Mouse (Mus musculus): Measurements from ENCODE around the gene Dysf. TPM values are rescaled to one million over a fixed set of nuclear protein-coding genes. Genes with fewer than 3 reads are reported as not detected.
"Not testable (repeated sequence)": the region's sequence is repeated elsewhere in the genome, so short reads cannot be mapped to it uniquely, and the experiment has no call there.

Dysf gene
- total and polyA plus RNA-seq, 3 experiments, result 0.05 to 0.39 (median 0.38) TPM

GRCm38 (mm10) chr6:84014961-84015683 lies 6.7 kb downstream of the Dysf start:
- H3K27me3 ChIP-seq (replicated peaks); H3K9ac ChIP-seq (ENCODE audit: insufficient read depth, low read depth); H3K27ac ChIP-seq (ENCODE audit: insufficient read depth, low read depth); H3K4me2 ChIP-seq (ENCODE audit: insufficient read depth, low read depth, poor library complexity, severe bottlenecking); H3K79me2 ChIP-seq (replicated peaks; ENCODE audit: control insufficient read depth, extremely low read depth, insufficient read depth, poor library complexity, severe bottlenecking); dilution Hi-C loops (cut with MboI; ENCODE audit: extremely low pct_ligation_motif_present, extremely low pct_unique_long_range_greater_than_20kb, low sequenced_read_pairs); H3K9me3 ChIP-seq (replicated peaks; ENCODE audit: low read length); H3K36me3 ChIP-seq (replicated peaks in 1 of 2; ENCODE audit: control insufficient read depth in 1 of 2, insufficient read depth in 1 of 2, low read length in 1 of 2); H3K4me3 ChIP-seq (replicated peaks in 1 of 3; ENCODE audit: low read depth in 2 of 3, low read length in 2 of 3, poor library complexity in 1 of 3): not testable (repeated sequence)
- TF ChIP-seq MAZ (IDR thresholded peaks at IDR 0.05; ENCODE audit: low read depth, low read length) (peak; percentile 75), SMC3 (IDR thresholded peaks at IDR 0.05; ENCODE audit: low read depth, low read length) (peak; percentile 49), RAD21 (IDR thresholded peaks at IDR 0.05; ENCODE audit: low read depth, low read length) (peak; percentile 70), CTCF (conservative IDR thresholded peaks at IDR 0.05 in 1 of 2, IDR thresholded peaks at IDR 0.05 in 1 of 2; ENCODE audit: low read depth in 2 of 2, low read length in 2 of 2) (peak in 1 of 2 experiments; percentile 71; a peak in 2 of 4 replicates)
- peak; percentile 33 for DNase-seq (ENCODE audit: extremely low read depth)
- in situ Hi-C loops (cut with MboI; ENCODE audit: low pct_ligation_motif_present, low pct_unique_long_range_greater_than_20kb, low sequenced_read_pairs), result loop anchor here (5.0 kb wide), 1 partner anchor 42 kb away; no protein-coding TSS in a partner anchor
- peaks cover 0 to 19% of the 10 kb centered on the region in 2 experiments; a peak in 2 of 4 replicates for H3K4me1 ChIP-seq (ENCODE audit: control insufficient read depth in 1 of 2, insufficient read depth in 2 of 2)

- dilution Hi-C loops (cut with MboI; ENCODE audit: extremely low pct_ligation_motif_present, extremely low pct_unique_long_range_greater_than_20kb, low sequenced_read_pairs) (no loop called here), in situ Hi-C loops (cut with MboI; ENCODE audit: low pct_ligation_motif_present, low pct_unique_long_range_greater_than_20kb, low sequenced_read_pairs) (loop anchor here (5.0 kb wide), 1 partner anchor 40 kb away; no protein-coding TSS in a partner anchor)
- Histone ChIP-seq H3K27me3 (replicated peaks) (no peaks in the 10 kb centered on the region), H3K4me2 (ENCODE audit: insufficient read depth, low read depth, poor library complexity, severe bottlenecking) (no peak overlapping the region), H3K9ac (ENCODE audit: insufficient read depth, low read depth) (no peak overlapping the region), H3K27ac (ENCODE audit: insufficient read depth, low read depth) (no peak overlapping the region), H3K79me2 (replicated peaks; ENCODE audit: control insufficient read depth, extremely low read depth, insufficient read depth, poor library complexity, severe bottlenecking) (no peaks in the 10 kb centered on the region), H3K9me3 (replicated peaks; ENCODE audit: low read length) (no peaks in the 10 kb centered on the region), H3K4me1 (ENCODE audit: control insufficient read depth in 1 of 2, insufficient read depth in 2 of 2) (peaks cover 0 to 17% of the 10 kb centered on the region in 2 experiments; a peak in 2 of 4 replicates), H3K4me3 (replicated peaks in 1 of 3; ENCODE audit: low read depth in 2 of 3, low read length in 2 of 3, poor library complexity in 1 of 3) (no peak overlapping the region), H3K36me3 (replicated peaks in 1 of 2; ENCODE audit: control insufficient read depth in 1 of 2, insufficient read depth in 1 of 2, low read length in 1 of 2) (no peaks in the 10 kb centered on the region)
- no peak for DNase-seq (ENCODE audit: extremely low read depth)
- TF ChIP-seq USF1 (IDR thresholded peaks at IDR 0.05; ENCODE audit: low read depth, low read length) (no peak), PAX5 (IDR thresholded peaks at IDR 0.05; ENCODE audit: low read length) (no peak), UBTF (IDR thresholded peaks at IDR 0.05; ENCODE audit: low read depth, low read length) (no peak), ETS1 (conservative IDR thresholded peaks at IDR 0.05; ENCODE audit: low read depth, low read length) (no peak), EP300 (IDR thresholded peaks at IDR 0.05; ENCODE audit: low read length) (no peak), MAZ (IDR thresholded peaks at IDR 0.05; ENCODE audit: low read depth, low read length) (no peak), ZKSCAN1 (IDR thresholded peaks at IDR 0.05; ENCODE audit: borderline replicate concordance, low read depth, low read length) (no peak), NELFE (IDR thresholded peaks at IDR 0.05; ENCODE audit: low read depth, low read length) (no peak), MXI1 (IDR thresholded peaks at IDR 0.05; ENCODE audit: low read depth, low read length) (no peak), CHD2 (IDR thresholded peaks at IDR 0.05; ENCODE audit: low read length) (no peak), SIN3A (IDR thresholded peaks at IDR 0.05; ENCODE audit: low read length) (no peak), GABPA (IDR thresholded peaks at IDR 0.05; ENCODE audit: insufficient replicate concordance, low read depth, low read length) (no peak), JUND (conservative IDR thresholded peaks at IDR 0.05; ENCODE audit: low read depth, low read length) (no peak), ZMIZ1 (IDR thresholded peaks at IDR 0.05; ENCODE audit: low read depth, low read length) (no peak)
These were observed 8.5 kb downstream of the Dysf start for GRCm38 (mm10) chr6:84016851-84017250.
